Mouse (Mus musculus): ENCODE measurements at regions not wholly inside any gene's neighbourhood (a gene's known extent, or its start where the extent isn't known, plus 50 kb on each side); places are given as distances from the start of the nearest gene placed in this dataset.

DNA sequence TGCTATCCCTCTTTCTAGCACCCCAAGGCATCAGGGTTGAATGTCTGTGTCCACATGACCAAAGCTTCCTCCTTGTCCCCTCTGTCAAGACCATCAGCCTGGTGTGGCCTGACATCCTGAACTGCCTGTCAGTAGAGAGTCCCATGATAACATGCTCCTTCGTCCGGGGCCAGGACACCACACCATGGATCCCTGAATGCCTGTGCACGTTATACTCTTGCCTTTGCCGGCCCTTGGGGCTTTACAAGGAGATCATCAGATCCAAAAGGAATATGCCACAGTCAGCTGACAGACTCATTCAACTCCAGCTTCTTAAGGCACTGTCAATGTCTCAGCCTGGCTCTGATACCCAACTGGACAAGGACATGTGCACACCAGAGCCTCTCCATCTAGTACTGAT lies 493.5 kb downstream of the Fam19a5 start:
- 87% methylated on average over 4 of the region's 4 CpGs for WGBS
- Histone ChIP-seq H3K27ac (ENCODE audit: control insufficient read depth, insufficient read depth, low read depth, low read length, poor library complexity) (no peak overlapping the region), H3K4me1 (ENCODE audit: control insufficient read depth, insufficient read depth, low read length) (no peaks in the 10 kb centered on the region), H3K4me3 (replicated peaks; ENCODE audit: control insufficient read depth, low read depth, low read length) (no peak overlapping the region)
- TF ChIP-seq CTCF (IDR thresholded peaks at IDR 0.05; ENCODE audit: control insufficient read depth, insufficient read depth, low read length) (no peak), POLR2A (IDR thresholded peaks at IDR 0.05; ENCODE audit: borderline replicate concordance, control insufficient read depth, low read depth, low read length) (no peak)

DNA sequence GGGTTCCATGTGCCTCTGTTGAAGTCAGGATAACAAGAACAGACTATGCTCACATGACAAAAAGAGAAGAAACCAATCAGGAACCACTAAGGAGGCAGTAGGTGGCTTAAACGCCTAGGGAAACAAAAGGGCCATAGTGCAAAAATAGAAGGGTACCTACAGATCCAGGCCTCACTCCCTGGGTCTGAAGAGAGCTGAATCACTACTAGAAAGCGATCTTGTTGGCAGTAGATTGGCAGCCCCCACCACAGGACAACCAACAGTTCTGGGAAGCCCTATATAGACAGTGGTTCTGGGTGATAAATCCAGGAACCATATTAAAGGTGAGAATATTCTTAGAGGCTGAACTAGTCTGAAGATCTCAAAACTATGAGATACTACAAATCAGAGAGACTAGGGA lies 498.7 kb downstream of the Fam19a5 start:
- Histone ChIP-seq H3K4me3 (replicated peaks; ENCODE audit: control insufficient read depth, low read depth, low read length) (no peak overlapping the region), H3K4me1 (ENCODE audit: control insufficient read depth, insufficient read depth, low read length) (no peaks in the 10 kb centered on the region), H3K27ac (ENCODE audit: control insufficient read depth, insufficient read depth, low read depth, low read length, poor library complexity) (no peak overlapping the region)
- 59% methylated on average over 2 of the region's 2 CpGs for WGBS
- TF ChIP-seq POLR2A (IDR thresholded peaks at IDR 0.05; ENCODE audit: borderline replicate concordance, control insufficient read depth, low read depth, low read length), result no peak
- TF ChIP-seq CTCF (IDR thresholded peaks at IDR 0.05; ENCODE audit: control insufficient read depth, insufficient read depth, low read length), result no peak

DNA sequence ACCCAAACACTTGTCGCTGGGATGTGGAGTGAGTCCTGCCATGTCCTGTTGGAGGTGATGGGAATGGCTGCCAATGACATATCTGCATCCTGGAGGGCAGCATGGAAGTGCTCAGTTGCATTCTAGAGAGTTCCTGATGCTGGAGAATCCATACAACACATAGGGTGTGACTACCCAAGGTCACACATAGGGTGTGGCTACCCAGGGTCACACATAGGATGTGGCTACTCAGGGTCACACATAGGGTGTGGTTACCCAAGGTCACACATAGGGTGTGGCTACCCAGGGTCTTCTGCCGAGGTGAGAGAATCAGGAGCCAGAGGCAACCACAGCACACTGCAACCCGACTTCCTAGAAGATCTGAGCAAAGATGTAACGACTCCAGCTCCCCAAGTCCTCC lies 514.0 kb downstream of the Fam19a5 start:
- no peak for TF ChIP-seq POLR2A (IDR thresholded peaks at IDR 0.05; ENCODE audit: borderline replicate concordance, control insufficient read depth, low read depth, low read length)
- no peak for TF ChIP-seq CTCF (IDR thresholded peaks at IDR 0.05; ENCODE audit: control insufficient read depth, insufficient read depth, low read length)
- H3K4me3 ChIP-seq (replicated peaks; ENCODE audit: control insufficient read depth, low read depth, low read length), result no peak overlapping the region
- H3K27ac ChIP-seq (ENCODE audit: control insufficient read depth, insufficient read depth, low read depth, low read length, poor library complexity), result no peak overlapping the region
- H3K4me1 ChIP-seq (ENCODE audit: control insufficient read depth, insufficient read depth, low read length), result no peaks in the 10 kb centered on the region
- WGBS, result 62% methylated on average over 4 of the region's 4 CpGs

DNA sequence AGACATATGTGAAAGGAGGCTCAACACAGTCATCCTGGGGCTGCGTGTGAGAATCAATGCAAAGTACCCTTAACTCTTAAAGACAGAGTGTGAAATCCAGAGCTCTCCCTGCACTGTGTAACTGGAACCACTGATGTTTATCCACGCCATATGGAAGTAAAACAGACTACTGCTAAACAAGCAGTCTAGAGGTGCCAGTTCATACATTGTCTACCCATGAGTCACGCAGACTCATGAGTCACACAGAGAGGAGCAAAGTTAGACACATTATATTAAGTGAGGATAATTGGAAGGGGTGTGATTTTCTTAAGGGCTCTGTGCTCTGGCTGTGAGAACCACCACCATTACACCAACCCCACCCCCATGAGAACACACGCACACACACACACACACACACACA lies 516.8 kb downstream of the Fam19a5 start:
- H3K27ac ChIP-seq (ENCODE audit: control insufficient read depth, insufficient read depth, low read depth, low read length, poor library complexity), result no peak overlapping the region
- no peak overlapping the region for H3K4me3 ChIP-seq (replicated peaks; ENCODE audit: control insufficient read depth, low read depth, low read length)
- WGBS, result 73% methylated on average over 4 of the region's 4 CpGs
- no peaks in the 10 kb centered on the region for H3K4me1 ChIP-seq (ENCODE audit: control insufficient read depth, insufficient read depth, low read length)
- TF ChIP-seq CTCF (IDR thresholded peaks at IDR 0.05; ENCODE audit: control insufficient read depth, insufficient read depth, low read length) (no peak), POLR2A (IDR thresholded peaks at IDR 0.05; ENCODE audit: borderline replicate concordance, control insufficient read depth, low read depth, low read length) (no peak)

DNA sequence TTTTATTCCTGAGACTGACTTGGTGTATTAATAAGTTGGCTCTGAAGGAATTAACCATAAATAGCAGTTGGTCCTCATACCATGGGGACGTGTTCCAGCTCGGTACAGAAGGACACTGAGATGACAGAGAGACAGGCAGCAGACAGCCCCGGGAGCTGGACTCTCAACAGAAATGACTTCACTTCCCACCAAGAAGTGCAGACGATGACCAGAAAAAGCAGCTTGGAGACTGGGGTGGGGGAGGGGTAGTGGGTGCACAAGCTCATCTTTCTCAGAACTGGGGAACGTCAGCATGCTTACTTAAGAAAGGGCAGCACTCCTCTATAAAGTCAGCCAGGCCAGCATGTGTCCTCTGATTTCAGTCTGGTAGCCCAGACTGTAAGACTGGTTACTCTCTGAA lies 518.9 kb downstream of the Fam19a5 start:
- Histone ChIP-seq H3K4me1 (ENCODE audit: control insufficient read depth, insufficient read depth, low read length) (no peaks in the 10 kb centered on the region), H3K4me3 (replicated peaks; ENCODE audit: control insufficient read depth, low read depth, low read length) (no peak overlapping the region), H3K27ac (ENCODE audit: control insufficient read depth, insufficient read depth, low read depth, low read length, poor library complexity) (no peak overlapping the region)
- TF ChIP-seq CTCF (IDR thresholded peaks at IDR 0.05; ENCODE audit: control insufficient read depth, insufficient read depth, low read length) (no peak), POLR2A (IDR thresholded peaks at IDR 0.05; ENCODE audit: borderline replicate concordance, control insufficient read depth, low read depth, low read length) (no peak)
- WGBS, result 53% methylated on average over 5 of the region's 5 CpGs

DNA sequence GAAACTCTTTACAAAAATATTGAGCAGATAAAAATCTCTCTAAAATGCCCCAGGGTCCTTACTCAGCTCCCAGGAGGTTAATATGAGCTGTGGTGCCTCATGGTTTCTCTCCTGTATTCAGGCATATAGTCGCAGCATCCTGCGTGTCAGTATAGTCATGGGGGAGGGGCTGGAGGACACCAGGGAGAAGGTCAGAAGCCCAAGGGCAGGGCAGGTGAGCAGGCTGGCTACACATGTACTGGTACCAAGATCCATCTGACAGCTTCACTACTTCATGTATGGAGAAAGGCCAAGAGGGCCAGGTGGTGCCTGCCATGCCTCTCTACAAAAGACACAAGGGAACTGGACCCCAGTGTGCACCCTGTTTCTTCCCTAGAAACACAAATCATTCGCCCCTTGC lies 524.4 kb downstream of the Fam19a5 start:
- H3K27ac ChIP-seq (ENCODE audit: control insufficient read depth, insufficient read depth, low read depth, low read length, poor library complexity), result no peak overlapping the region
- no peak overlapping the region for H3K4me3 ChIP-seq (replicated peaks; ENCODE audit: control insufficient read depth, low read depth, low read length)
- TF ChIP-seq CTCF (IDR thresholded peaks at IDR 0.05; ENCODE audit: control insufficient read depth, insufficient read depth, low read length) (no peak), POLR2A (IDR thresholded peaks at IDR 0.05; ENCODE audit: borderline replicate concordance, control insufficient read depth, low read depth, low read length) (no peak)
- WGBS, result 75% methylated on average over 3 of the region's 3 CpGs
- no peaks in the 10 kb centered on the region for H3K4me1 ChIP-seq (ENCODE audit: control insufficient read depth, insufficient read depth, low read length)

DNA sequence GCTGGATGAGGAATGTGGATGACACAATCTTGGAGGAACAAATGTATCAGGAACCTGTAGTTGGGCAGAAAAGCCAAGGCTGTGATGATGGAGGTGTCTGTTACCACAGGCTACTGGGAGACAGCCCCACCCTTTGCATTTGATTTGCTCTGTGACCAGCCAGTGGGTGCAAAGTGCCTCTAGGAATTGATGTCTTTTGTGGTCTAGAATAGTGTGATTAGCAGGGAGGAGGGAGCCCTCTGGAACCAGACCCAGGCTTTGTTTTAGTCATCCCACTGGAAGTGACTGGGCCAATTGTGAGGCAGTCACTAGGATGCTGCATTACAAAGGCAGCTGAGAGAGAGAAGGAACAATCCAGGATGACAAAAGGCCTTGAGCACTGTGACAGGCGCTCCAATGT lies 527.4 kb upstream of the Zdhhc25 start:
- Histone ChIP-seq H3K4me3 (replicated peaks; ENCODE audit: control insufficient read depth, low read depth, low read length) (no peak overlapping the region), H3K4me1 (ENCODE audit: control insufficient read depth, insufficient read depth, low read length) (no peaks in the 10 kb centered on the region), H3K27ac (ENCODE audit: control insufficient read depth, insufficient read depth, low read depth, low read length, poor library complexity) (no peak overlapping the region)
- 34% methylated on average over 1 of the region's 1 CpGs for WGBS
- no peak for TF ChIP-seq CTCF (IDR thresholded peaks at IDR 0.05; ENCODE audit: control insufficient read depth, insufficient read depth, low read length)
- no peak for TF ChIP-seq POLR2A (IDR thresholded peaks at IDR 0.05; ENCODE audit: borderline replicate concordance, control insufficient read depth, low read depth, low read length)

DNA sequence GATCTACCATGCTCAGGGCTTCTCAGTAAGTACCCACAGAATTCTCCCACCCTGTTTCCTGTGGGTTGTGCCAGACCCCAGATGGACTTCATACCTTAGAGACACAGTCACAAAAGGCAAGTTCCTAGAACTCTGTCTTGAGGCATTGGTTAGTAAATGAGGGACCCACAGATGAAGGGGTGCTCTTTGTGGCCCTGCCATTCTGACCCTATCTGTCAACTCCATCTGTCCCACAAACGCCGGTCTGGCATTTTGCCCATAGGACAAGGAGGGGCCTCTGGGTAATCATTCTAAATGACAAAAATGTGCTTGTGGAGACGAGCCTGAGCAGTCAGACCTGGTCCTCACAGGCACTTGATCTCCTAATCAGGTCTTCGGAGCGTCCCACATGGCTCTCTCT lies 516.2 kb upstream of the Zdhhc25 start:
- TF ChIP-seq CTCF (IDR thresholded peaks at IDR 0.05; ENCODE audit: control insufficient read depth, insufficient read depth, low read length), result no peak
- TF ChIP-seq POLR2A (IDR thresholded peaks at IDR 0.05; ENCODE audit: borderline replicate concordance, control insufficient read depth, low read depth, low read length), result no peak
- WGBS, result 41% methylated on average over 5 of the region's 5 CpGs
- Histone ChIP-seq H3K4me3 (replicated peaks; ENCODE audit: control insufficient read depth, low read depth, low read length) (no peak overlapping the region), H3K27ac (ENCODE audit: control insufficient read depth, insufficient read depth, low read depth, low read length, poor library complexity) (no peak overlapping the region), H3K4me1 (ENCODE audit: control insufficient read depth, insufficient read depth, low read length) (no peaks in the 10 kb centered on the region)

DNA sequence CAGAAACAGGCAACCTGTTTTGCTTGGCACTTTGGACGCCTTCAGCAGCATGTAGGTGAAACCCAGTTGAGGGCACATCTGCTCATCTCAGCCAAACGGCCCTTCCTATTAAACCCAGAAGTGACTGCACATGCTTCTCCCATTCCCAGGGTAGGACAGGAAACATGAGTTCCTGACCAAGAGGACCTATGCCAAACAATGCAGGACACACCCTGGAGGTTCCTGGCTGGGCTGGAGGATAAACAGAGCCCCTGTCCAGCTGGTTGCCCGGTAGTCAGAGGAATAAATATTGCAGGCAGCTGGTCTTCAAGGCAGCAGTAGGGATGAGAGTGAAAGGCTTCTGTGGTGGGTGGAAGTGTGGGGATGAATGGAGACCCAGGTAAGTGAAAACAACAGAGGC lies 514.5 kb upstream of the Zdhhc25 start:
- H3K4me3 ChIP-seq (replicated peaks; ENCODE audit: control insufficient read depth, low read depth, low read length), result no peak overlapping the region
- TF ChIP-seq CTCF (IDR thresholded peaks at IDR 0.05; ENCODE audit: control insufficient read depth, insufficient read depth, low read length) (no peak), POLR2A (IDR thresholded peaks at IDR 0.05; ENCODE audit: borderline replicate concordance, control insufficient read depth, low read depth, low read length) (no peak)
- no peak overlapping the region for H3K27ac ChIP-seq (ENCODE audit: control insufficient read depth, insufficient read depth, low read depth, low read length, poor library complexity)
- H3K4me1 ChIP-seq (ENCODE audit: control insufficient read depth, insufficient read depth, low read length), result no peaks in the 10 kb centered on the region
- 37% methylated on average over 3 of the region's 3 CpGs for WGBS

All from bone marrow, adult 2 months (tissue).